Mouse (Mus musculus): ENCODE measurements at regions not wholly inside any gene's neighbourhood (a gene's known extent, or its start where the extent isn't known, plus 50 kb on each side); places are given as distances from the start of the nearest gene placed in this dataset.

DNA sequence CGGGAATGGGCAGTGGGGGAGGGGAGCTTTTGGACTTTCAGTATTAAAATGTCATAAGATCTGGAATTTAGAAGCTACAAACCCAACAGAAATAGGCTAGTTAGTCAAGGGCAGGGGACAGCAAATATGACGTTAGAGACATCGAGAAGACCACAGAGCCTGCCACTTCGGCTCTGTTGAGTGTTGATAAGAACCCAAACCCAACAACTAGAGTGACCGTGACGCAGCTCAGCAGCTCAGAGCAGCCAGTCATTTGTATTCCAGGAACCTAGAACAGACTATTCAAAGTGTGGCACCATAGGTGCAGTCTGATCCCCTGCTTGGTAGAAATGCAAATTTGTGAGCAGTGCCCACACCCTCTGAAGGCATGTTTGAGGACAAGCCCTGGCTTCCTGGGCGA, 409.8 kb upstream of the Gm10131 start:
- TF ChIP-seq CTCF (IDR thresholded peaks at IDR 0.05; ENCODE audit: borderline replicate concordance, extremely low read depth, insufficient read depth, insufficient read length) (no peak), POLR2A (IDR thresholded peaks at IDR 0.05; ENCODE audit: borderline replicate concordance, extremely low read depth, insufficient read depth, insufficient read length, poor library complexity, severe bottlenecking) (no peak)

Data from brain, embryonic 14.5 days (tissue).